Mouse (Mus musculus) heart, embryonic 16.5 days (tissue): ENCODE results near the gene Il6st. TPM values are rescaled to one million over a fixed set of nuclear protein-coding genes. Genes with fewer than 3 reads are reported as not detected.
A peak's percentile ranks its signal among the peaks of the same experiment; 100 is the strongest.

Experiments used
- ATAC-seq: fragments of 200-750 bp; cut with Nextera tagmentation; replicated peaks from 2 replicates; pipeline ENCODE4 v1.8.0; 2017; ENCODE audit warnings: moderate number of reproducible peaks; ENCODE audit not compliant: insufficient read depth, low FRiP score; ENCODE audit errors: extremely low read depth
- H3K27ac ChIP-seq: fragments of 300-500 bp; sonication (generic); 2 replicates; pipeline ENCODE4 v1.5.1; 2014; ENCODE audit warnings: mild to moderate bottlenecking, low read length, control low read depth, moderate library complexity
- H3K27me3 ChIP-seq: fragments of 300-500 bp; sonication (generic); 2 replicates; pipeline ENCODE4 v1.6.1; 2014; ENCODE audit warnings: low read length, mixed read lengths; ENCODE audit not compliant: control insufficient read depth, insufficient read depth
- H3K36me3 ChIP-seq: fragments of 300-500 bp; sonication (generic); 2 replicates; pipeline ENCODE4 v1.6.1; 2014; ENCODE audit not compliant: control insufficient read depth, insufficient read depth
- H3K4me1 ChIP-seq: fragments of 300-500 bp; sonication (generic); 2 replicates; pipeline ENCODE4 v1.6.1; 2014; ENCODE audit warnings: low read length, mixed read lengths; ENCODE audit not compliant: control insufficient read depth, insufficient read depth
- H3K4me2 ChIP-seq: fragments of 300-500 bp; sonication (generic); 2 replicates; pipeline ENCODE4 v1.6.1; 2014; ENCODE audit warnings: low read depth, mild to moderate bottlenecking, control low read depth, low read length
- H3K4me3 ChIP-seq: fragments of 300-500 bp; sonication (generic); 2 replicates; pipeline ENCODE4 v1.5.1; 2014; ENCODE audit warnings: mild to moderate bottlenecking, control low read depth, low read length
- H3K9ac ChIP-seq: fragments of 300-500 bp; sonication (generic); 2 replicates; pipeline ENCODE4 v1.6.1; 2014; ENCODE audit warnings: low read length, control low read depth
- H3K9me3 ChIP-seq: fragments of 300-500 bp; sonication (generic); replicated peaks from 2 replicates; pipeline ENCODE4 v1.6.1; 2016; ENCODE audit warnings: low read length; ENCODE audit not compliant: control insufficient read depth
- WGBS: fragments of 180-500 bp; shearing (Covaris S2); extraction: QIAGEN DNeasy Blood & Tissue Kit; methylation state at CpG from one replicate; pipeline ENCODE4 v1.1.7; 2014; 5-methylcytosine and 5-hydroxymethylcytosine counted together
- polyA plus RNA-seq: library from polyadenylated mRNA; unstranded; fragments of >200 nt; fragmentation: Nextera tagmentation; extraction: Ambion mirVana; gene quantifications from 2 replicates; pipeline ENCODE4 v1.2.1, GENCODE M21; 2015

Il6st gene
- polyA plus RNA-seq, 1 experiment from 2014 or later, result 45.1 TPM

DNA sequence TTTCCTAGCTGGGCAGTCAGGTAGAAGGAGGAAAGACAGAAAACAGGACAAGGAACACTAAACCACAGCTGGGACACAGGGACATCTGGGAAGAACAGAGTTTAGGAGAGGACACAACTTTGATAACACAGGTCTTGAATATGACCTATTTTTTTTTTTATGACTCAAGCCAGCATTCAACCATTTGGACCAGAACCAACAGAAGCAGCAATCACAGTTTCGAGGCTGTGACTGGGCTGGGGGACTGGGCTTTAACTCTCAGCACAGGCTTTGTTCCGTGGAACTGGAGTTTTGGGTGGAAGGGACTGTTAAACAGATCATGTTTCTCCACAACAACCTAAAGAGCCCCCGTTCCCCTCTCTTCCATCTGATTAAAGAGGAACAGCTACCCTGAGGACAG lies 76.7 kb downstream of the Il6st start:
- no peak overlapping the region for H3K27ac ChIP-seq
- peaks cover 13% of the 10 kb centered on the region for H3K4me1 ChIP-seq
- H3K9ac ChIP-seq, result no peak overlapping the region
- no peak for ATAC-seq
- H3K4me3 ChIP-seq, result no peak overlapping the region
- WGBS, result 36% methylated on average over 3 of the region's 3 CpGs
- no peak overlapping the region for H3K4me2 ChIP-seq
- H3K27me3 ChIP-seq, result no peaks in the 10 kb centered on the region
- H3K36me3 ChIP-seq, result no peaks in the 10 kb centered on the region
- no peaks in the 10 kb centered on the region for H3K9me3 ChIP-seq

DNA sequence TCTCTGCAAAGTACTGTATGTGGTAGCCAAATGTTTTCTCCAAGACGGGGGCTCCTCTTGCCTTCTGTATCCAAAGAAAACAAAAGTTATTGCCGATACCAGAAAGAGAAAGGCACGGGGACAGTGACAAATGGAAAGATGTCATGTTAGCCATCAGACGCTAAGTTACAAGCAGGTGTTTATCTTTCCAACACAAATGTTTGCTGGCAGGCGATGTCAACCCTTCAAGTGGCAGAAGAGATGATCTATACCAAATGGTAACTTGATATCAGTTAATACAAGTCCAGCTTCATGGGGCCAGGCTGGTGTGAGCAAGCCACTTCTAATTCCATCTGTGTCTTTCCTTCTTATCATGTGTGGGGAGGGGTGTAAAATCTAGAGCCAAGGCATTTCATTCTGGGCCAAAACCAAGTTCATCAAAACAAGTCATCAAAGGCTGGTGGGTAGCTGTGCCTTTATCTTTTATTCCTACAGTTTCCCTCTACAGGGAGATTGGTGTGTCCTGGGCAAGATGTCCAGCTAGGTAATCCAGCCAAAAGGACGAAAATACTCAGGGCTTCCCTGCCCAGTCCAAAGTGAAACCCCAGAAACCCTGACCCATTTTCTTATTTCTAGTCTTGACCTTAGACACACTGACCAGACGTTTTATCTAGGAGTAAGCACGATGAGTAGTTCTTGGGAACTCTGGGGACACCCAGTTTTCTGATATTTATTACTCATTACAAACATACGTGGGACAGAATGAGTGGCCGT lies 77.5 kb downstream of the Il6st start:
- peaks cover 13% of the 10 kb centered on the region for H3K4me1 ChIP-seq
- WGBS, result 40% methylated on average over 10 of the region's 10 CpGs
- H3K27me3 ChIP-seq, result no peaks in the 10 kb centered on the region
- ATAC-seq, result 0 out of 2 replicates have a peak, but pooled peaks have one; percentile 14
- no peaks in the 10 kb centered on the region for H3K9me3 ChIP-seq
- H3K36me3 ChIP-seq, result no peaks in the 10 kb centered on the region
- no peak overlapping the region for H3K4me2 ChIP-seq
- H3K27ac ChIP-seq, result no peak overlapping the region
- no peak overlapping the region for H3K9ac ChIP-seq
- no peak overlapping the region for H3K4me3 ChIP-seq

DNA sequence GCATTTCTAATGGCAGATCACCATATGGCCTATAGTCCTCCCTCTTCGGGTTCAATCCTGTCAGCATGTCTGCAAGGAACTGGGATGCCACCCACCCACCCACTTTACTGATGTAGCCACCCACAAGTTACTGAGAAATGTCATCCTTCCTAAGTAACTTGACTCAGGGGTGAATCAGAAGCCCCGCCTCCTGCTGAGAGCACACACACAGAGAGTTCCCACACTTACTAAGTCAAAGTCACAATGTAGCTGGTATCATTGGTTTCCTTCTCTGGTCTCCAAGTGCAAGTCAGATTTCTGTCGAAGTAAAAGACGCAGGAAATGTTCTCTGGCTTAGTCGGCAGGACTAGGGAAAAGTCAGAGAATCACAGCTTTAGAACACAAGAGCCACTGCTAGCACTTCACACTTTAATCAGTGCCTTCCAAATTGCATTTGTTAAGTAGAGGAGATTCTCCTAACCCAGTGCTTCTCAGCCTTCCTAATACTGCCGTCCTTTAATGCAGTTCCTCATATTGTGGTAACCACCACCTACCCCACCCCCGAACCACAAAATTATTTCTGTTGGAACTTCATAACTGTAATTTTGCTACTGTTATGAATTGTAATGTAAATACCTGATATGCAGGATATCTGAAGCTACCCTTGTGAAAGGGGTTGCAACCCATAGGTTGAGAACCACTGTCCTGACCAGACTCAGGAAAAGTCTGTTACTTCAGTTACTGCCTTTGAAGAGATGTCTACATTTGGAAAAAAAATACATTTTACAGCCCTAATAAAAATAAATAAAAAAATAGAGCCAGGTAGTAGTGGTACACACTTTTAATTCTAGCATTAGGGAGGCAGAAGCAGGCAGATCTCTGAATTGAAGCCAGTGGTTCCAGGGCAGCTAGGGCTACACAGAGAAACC lies 88.0 kb downstream of the Il6st start:
- Histone ChIP-seq H3K4me1 (no peaks in the 10 kb centered on the region), H3K36me3 (no peaks in the 10 kb centered on the region), H3K4me3 (no peak overlapping the region), H3K4me2 (no peak overlapping the region), H3K27me3 (no peaks in the 10 kb centered on the region), H3K9ac (no peak overlapping the region), H3K27ac (no peak overlapping the region), H3K9me3 (no peaks in the 10 kb centered on the region)
- WGBS, result 63% methylated on average over 7 of the region's 7 CpGs
- no peak for ATAC-seq

DNA sequence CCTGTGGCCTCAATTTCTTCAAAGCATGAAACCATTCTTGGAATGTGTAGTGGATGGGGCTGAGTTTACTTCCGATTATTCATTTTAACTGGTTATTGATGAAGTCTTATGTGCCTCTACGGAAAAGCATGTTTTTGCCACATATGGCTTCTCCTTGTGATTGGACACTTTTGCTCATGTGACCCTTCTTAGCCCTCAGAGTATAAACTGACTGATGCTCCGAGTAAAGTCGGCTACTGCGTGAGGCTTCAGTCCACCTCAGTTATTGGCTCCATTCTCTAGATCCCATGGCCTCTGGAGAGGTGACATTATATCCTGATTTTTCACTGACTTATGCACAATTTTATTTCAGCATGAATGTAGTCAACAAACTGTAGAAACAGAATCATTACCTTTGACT lies 89.4 kb downstream of the Il6st start:
- 89% methylated on average over 5 of the region's 5 CpGs for WGBS
- Histone ChIP-seq H3K36me3 (no peaks in the 10 kb centered on the region), H3K9ac (no peak overlapping the region), H3K9me3 (no peaks in the 10 kb centered on the region), H3K4me1 (no peaks in the 10 kb centered on the region), H3K4me2 (no peak overlapping the region), H3K4me3 (no peak overlapping the region), H3K27ac (no peak overlapping the region), H3K27me3 (no peaks in the 10 kb centered on the region)
- no peak for ATAC-seq

DNA sequence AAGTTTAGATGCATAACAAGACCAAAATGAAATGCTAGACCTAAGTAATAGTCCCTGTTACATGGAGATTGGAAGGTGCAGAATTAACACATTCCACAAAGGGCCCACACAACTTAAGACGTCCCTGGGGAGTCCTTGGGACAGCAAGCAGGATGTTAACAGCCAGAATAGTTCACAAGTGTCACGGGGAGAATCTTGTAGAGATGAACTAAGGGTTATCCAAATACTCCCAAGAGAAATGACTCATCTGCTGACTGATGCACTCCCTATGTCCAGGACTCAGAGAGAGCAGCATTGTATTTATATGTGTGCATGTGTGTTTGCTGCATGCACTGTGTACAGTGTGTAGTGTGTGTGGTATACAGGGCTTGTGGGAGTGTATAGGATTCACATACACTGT lies 92.6 kb downstream of the Il6st start:
- H3K9ac ChIP-seq, result no peak overlapping the region
- no peak overlapping the region for H3K4me2 ChIP-seq
- ATAC-seq, result no peak
- no peak overlapping the region for H3K27ac ChIP-seq
- no peaks in the 10 kb centered on the region for H3K4me1 ChIP-seq
- H3K36me3 ChIP-seq, result no peaks in the 10 kb centered on the region
- H3K9me3 ChIP-seq, result no peaks in the 10 kb centered on the region
- no peaks in the 10 kb centered on the region for H3K27me3 ChIP-seq
- 33% methylated on average over 2 of the region's 2 CpGs for WGBS
- H3K4me3 ChIP-seq, result no peak overlapping the region

Other genes starting within 250 kb of the Il6st start
- 0.15 and 0.32 TPM in 2 replicates for gene Ankrd55, start 175.6 kb upstream of the Il6st start, polyA plus RNA-seq
- 0.12 and 0.17 TPM in 2 replicates for gene Il31ra, start 130.3 kb downstream of the Il6st start, polyA plus RNA-seq
- gene Ddx4, start 188.4 kb downstream of the Il6st start, polyA plus RNA-seq, result 0.47 and 0.58 TPM in 2 replicates
- gene Slc38a9, start 196.7 kb downstream of the Il6st start, polyA plus RNA-seq, result 12.7 and 14.0 TPM in 2 replicates